Mouse (Mus musculus) heart, embryonic 12.5 days (tissue): ENCODE data around the gene Slc38a10. TPM values are rescaled to one million over a fixed set of nuclear protein-coding genes. Genes with fewer than 3 reads are reported as not detected.

ENCODE experiments used
- ATAC-seq: fragments of 200-750 bp; cut with Nextera tagmentation; 2 replicates; pipeline ENCODE4 v1.8.0; 2017; ENCODE audit warnings: moderate TSS enrichment, moderate library complexity; ENCODE audit not compliant: insufficient number of reproducible peaks, low FRiP score
- H3K27ac ChIP-seq: fragments of 300-500 bp; sonication (generic); 2 replicates; pipeline ENCODE4 v1.5.1; 2016; ENCODE audit warnings: mild to moderate bottlenecking, moderate library complexity; ENCODE audit not compliant: poor library complexity, severe bottlenecking
- H3K27me3 ChIP-seq: fragments of 300-500 bp; sonication (generic); replicated peaks from 2 replicates; pipeline ENCODE4 v1.6.1; 2016; ENCODE audit warnings: mild to moderate bottlenecking, moderate library complexity
- H3K36me3 ChIP-seq: fragments of 300-500 bp; sonication (generic); 2 replicates; pipeline ENCODE4 v1.6.1; 2016; ENCODE audit warnings: mild to moderate bottlenecking, moderate library complexity
- H3K4me1 ChIP-seq: fragments of 300-500 bp; sonication (generic); replicated peaks from 2 replicates; pipeline ENCODE4 v1.6.1; 2016; ENCODE audit warnings: mild to moderate bottlenecking
- H3K4me2 ChIP-seq: fragments of 300-500 bp; sonication (generic); 2 replicates; pipeline ENCODE4 v1.6.1; 2016; ENCODE audit warnings: mild to moderate bottlenecking, moderate library complexity
- H3K4me3 ChIP-seq: fragments of 300-500 bp; sonication (generic); 2 replicates; pipeline ENCODE4 v1.5.1; 2016; ENCODE audit warnings: mild to moderate bottlenecking
- H3K9ac ChIP-seq: fragments of 300-500 bp; sonication (generic); 2 replicates; pipeline ENCODE4 v1.6.1; 2016; ENCODE audit warnings: mild to moderate bottlenecking, moderate library complexity
- H3K9me3 ChIP-seq: fragments of 300-500 bp; sonication (generic); replicated peaks from 2 replicates; pipeline ENCODE4 v1.6.1; 2016; ENCODE audit warnings: mild to moderate bottlenecking, moderate library complexity
- WGBS: fragments of 180-500 bp; shearing (Covaris S2); methylation state at CpG from one replicate; pipeline ENCODE4 v1.1.7; 2016; 5-methylcytosine and 5-hydroxymethylcytosine counted together
- polyA plus RNA-seq: library from polyadenylated mRNA; unstranded; fragments of >200 nt; fragmentation: Nextera tagmentation; extraction: Ambion mirVana; gene quantifications from 2 replicates; pipeline ENCODE4 v1.2.1, GENCODE M21; 2016

Slc38a10 gene
- polyA plus RNA-seq, 1 experiment from 2014 or later = 114 TPM

GRCm38 (mm10) chr11:120173213-120173612 is 22.1 kb upstream of the Slc38a10 start:
- no peak overlapping the region for H3K27ac ChIP-seq
- H3K4me1 ChIP-seq = peaks cover 31% of the 10 kb centered on the region
- no peaks in the 10 kb centered on the region for H3K36me3 ChIP-seq
- no peaks in the 10 kb centered on the region for H3K9me3 ChIP-seq
- no peak overlapping the region for H3K9ac ChIP-seq
- no peaks in the 10 kb centered on the region for H3K27me3 ChIP-seq
- 74% methylated on average over 14 of the region's 14 CpGs for WGBS
- H3K4me2 ChIP-seq = no peak overlapping the region
- no peak overlapping the region for H3K4me3 ChIP-seq
- no peak for ATAC-seq

- ATAC-seq = no peak
- WGBS = 60% methylated on average over 8 of the region's 8 CpGs
- Histone ChIP-seq H3K9ac (peak overlapping the region; percentile 35; the same call in 1 of the 2 replicates), H3K27ac (no peak overlapping the region), H3K4me2 (no peak overlapping the region; the same call in 1 of the 2 replicates), H3K27me3 (no peaks in the 10 kb centered on the region), H3K4me3 (no peak overlapping the region), H3K9me3 (no peaks in the 10 kb centered on the region), H3K4me1 (peaks cover 48% of the 10 kb centered on the region), H3K36me3 (no peaks in the 10 kb centered on the region)
Measured at GRCm38 (mm10) chr11:120171168-120171567, 20.0 kb upstream of the Slc38a10 start.

- peak overlapping the region; percentile 33 for H3K4me3 ChIP-seq
- WGBS = 21% methylated on average over 21 of the region's 21 CpGs
- ATAC-seq = peak; percentile 61
- no peak overlapping the region; the same call in 1 of the 2 replicates for H3K27ac ChIP-seq
- H3K4me1 ChIP-seq = peaks cover 65% of the 10 kb centered on the region
- H3K9me3 ChIP-seq = no peaks in the 10 kb centered on the region
- peak overlapping the region; percentile 50 for H3K9ac ChIP-seq
- peak overlapping the region; percentile 67 for H3K4me2 ChIP-seq
- H3K27me3 ChIP-seq = no peaks in the 10 kb centered on the region
- no peaks in the 10 kb centered on the region for H3K36me3 ChIP-seq
Measured at GRCm38 (mm10) chr11:120169208-120169992, 18.3 kb upstream of the Slc38a10 start.

- Histone ChIP-seq H3K9ac (no peak overlapping the region), H3K4me3 (no peak overlapping the region), H3K9me3 (no peaks in the 10 kb centered on the region), H3K4me2 (no peak overlapping the region), H3K27me3 (no peaks in the 10 kb centered on the region), H3K27ac (no peak overlapping the region), H3K36me3 (no peaks in the 10 kb centered on the region), H3K4me1 (peaks cover 73% of the 10 kb centered on the region)
- no peak for ATAC-seq
- 74% methylated on average over 8 of the region's 8 CpGs for WGBS
Measured at GRCm38 (mm10) chr11:120168516-120168915, 17.4 kb upstream of the Slc38a10 start.

- no peak overlapping the region for H3K4me2 ChIP-seq
- H3K36me3 ChIP-seq = no peaks in the 10 kb centered on the region
- peaks cover 73% of the 10 kb centered on the region for H3K4me1 ChIP-seq
- no peak overlapping the region for H3K9ac ChIP-seq
- 66% methylated on average over 12 of the region's 12 CpGs for WGBS
- H3K4me3 ChIP-seq = no peak overlapping the region
- no peak for ATAC-seq
- no peaks in the 10 kb centered on the region for H3K9me3 ChIP-seq
- no peak overlapping the region for H3K27ac ChIP-seq
- no peaks in the 10 kb centered on the region for H3K27me3 ChIP-seq
Measured at GRCm38 (mm10) chr11:120167921-120168356, 16.8 kb upstream of the Slc38a10 start.

GRCm38 (mm10) chr11:120167059-120167458 is 15.9 kb upstream of the Slc38a10 start:
- Histone ChIP-seq H3K4me2 (no peak overlapping the region), H3K36me3 (no peaks in the 10 kb centered on the region), H3K4me1 (peaks cover 70% of the 10 kb centered on the region), H3K27ac (no peak overlapping the region), H3K9me3 (no peaks in the 10 kb centered on the region), H3K4me3 (no peak overlapping the region), H3K9ac (no peak overlapping the region), H3K27me3 (no peaks in the 10 kb centered on the region)
- ATAC-seq = no peak
- 55% methylated on average over 5 of the region's 5 CpGs for WGBS

- peaks cover 64% of the 10 kb centered on the region for H3K4me1 ChIP-seq
- WGBS = 46% methylated on average over 17 of the region's 17 CpGs
- peak overlapping the region; percentile 62 for H3K9ac ChIP-seq
- peak overlapping the region; percentile 55 for H3K4me2 ChIP-seq
- H3K27ac ChIP-seq = peak overlapping the region; percentile 91
- no peaks in the 10 kb centered on the region for H3K36me3 ChIP-seq
- no peaks in the 10 kb centered on the region for H3K27me3 ChIP-seq
- H3K9me3 ChIP-seq = no peaks in the 10 kb centered on the region
- H3K4me3 ChIP-seq = peak overlapping the region; percentile 24
- peak; percentile 41 for ATAC-seq
Measured at GRCm38 (mm10) chr11:120164471-120165261, 13.5 kb upstream of the Slc38a10 start.

- ATAC-seq = no peak
- Histone ChIP-seq H3K4me3 (no peak overlapping the region), H3K36me3 (no peaks in the 10 kb centered on the region), H3K9me3 (no peaks in the 10 kb centered on the region), H3K9ac (peak overlapping the region; percentile 19; the same call in 1 of the 2 replicates), H3K4me1 (peaks cover 66% of the 10 kb centered on the region), H3K4me2 (peak overlapping the region; percentile 55), H3K27ac (peak overlapping the region; percentile 91), H3K27me3 (no peaks in the 10 kb centered on the region)
- 62% methylated on average over 5 of the region's 5 CpGs for WGBS
Measured at GRCm38 (mm10) chr11:120164028-120164427, 12.9 kb upstream of the Slc38a10 start.

GRCm38 (mm10) chr11:120163207-120163606 is 12.1 kb upstream of the Slc38a10 start:
- ATAC-seq = no peak
- Histone ChIP-seq H3K9me3 (no peaks in the 10 kb centered on the region), H3K4me2 (no peak overlapping the region), H3K27me3 (no peaks in the 10 kb centered on the region), H3K4me3 (no peak overlapping the region), H3K4me1 (peaks cover 74% of the 10 kb centered on the region), H3K36me3 (no peaks in the 10 kb centered on the region), H3K27ac (no peak overlapping the region), H3K9ac (no peak overlapping the region)
- 88% methylated on average over 3 of the region's 3 CpGs for WGBS

- ATAC-seq = no peak
- H3K36me3 ChIP-seq = no peaks in the 10 kb centered on the region
- peak overlapping the region; percentile 41; the same call in 1 of the 2 replicates for H3K9ac ChIP-seq
- H3K4me1 ChIP-seq = peaks cover 57% of the 10 kb centered on the region
- 50% methylated on average over 4 of the region's 4 CpGs for WGBS
- H3K9me3 ChIP-seq = no peaks in the 10 kb centered on the region
- H3K4me2 ChIP-seq = no peak overlapping the region
- no peak overlapping the region for H3K4me3 ChIP-seq
- H3K27ac ChIP-seq = no peak overlapping the region
- no peaks in the 10 kb centered on the region for H3K27me3 ChIP-seq
Measured at GRCm38 (mm10) chr11:120161245-120161644, 10.1 kb upstream of the Slc38a10 start.

GRCm38 (mm10) chr11:120160478-120160877 is 9.3 kb upstream of the Slc38a10 start:
- Histone ChIP-seq H3K27ac (no peak overlapping the region), H3K4me1 (peaks cover 50% of the 10 kb centered on the region)
- no peak for ATAC-seq

More at GRCm38 (mm10) chr11:120160478-120160877, 9.3 kb upstream of the Slc38a10 start:
- no peaks in the 10 kb centered on the region; the same call in 1 of the 2 replicates for H3K9me3 ChIP-seq
- H3K9ac ChIP-seq = no peak overlapping the region
- H3K4me2 ChIP-seq = no peak overlapping the region
- H3K27me3 ChIP-seq = no peaks in the 10 kb centered on the region
- WGBS = 67% methylated on average over 4 of the region's 4 CpGs
- no peaks in the 10 kb centered on the region for H3K36me3 ChIP-seq
- no peak overlapping the region for H3K4me3 ChIP-seq
